Mouse (Mus musculus): ENCODE data around the gene Thap12.

- TF ChIP-seq CTCF (IDR thresholded peaks at IDR 0.05; ENCODE audit: borderline replicate concordance, extremely low read depth, insufficient read depth, insufficient read length) (no peak), POLR2A (IDR thresholded peaks at IDR 0.05; ENCODE audit: borderline replicate concordance, extremely low read depth, insufficient read depth, insufficient read length, poor library complexity, severe bottlenecking) (no peak)
These were observed 9.9 kb upstream of the Thap12 start for GRCm38 (mm10) chr7:98692761-98693546.
